Mouse (Mus musculus) heart, adult 2 months (tissue): ENCODE results near the gene Crygb.

Experiments
- CTCF ChIP-seq: fragments of 200-600 bp; IDR thresholded peaks from 2 replicates; pipeline ENCODE4 v1.8.1; 2022; ENCODE audit warnings: antibody characterized with exemption, mild to moderate bottlenecking, moderate library complexity
- EP300 ChIP-seq: fragments of 200-500 bp; IDR thresholded peaks from 2 replicates; pipeline ENCODE4 v1.6.1; 2011; ENCODE audit warnings: low read depth, low read length, control low read depth; ENCODE audit not compliant: insufficient read depth
- POLR2A ChIP-seq: fragments of 200-500 bp; IDR thresholded peaks from 2 replicates; pipeline ENCODE4 v1.6.1; 2011; ENCODE audit warnings: mild to moderate bottlenecking, low read depth, low read length, control low read depth; ENCODE audit not compliant: insufficient read depth

DNA sequence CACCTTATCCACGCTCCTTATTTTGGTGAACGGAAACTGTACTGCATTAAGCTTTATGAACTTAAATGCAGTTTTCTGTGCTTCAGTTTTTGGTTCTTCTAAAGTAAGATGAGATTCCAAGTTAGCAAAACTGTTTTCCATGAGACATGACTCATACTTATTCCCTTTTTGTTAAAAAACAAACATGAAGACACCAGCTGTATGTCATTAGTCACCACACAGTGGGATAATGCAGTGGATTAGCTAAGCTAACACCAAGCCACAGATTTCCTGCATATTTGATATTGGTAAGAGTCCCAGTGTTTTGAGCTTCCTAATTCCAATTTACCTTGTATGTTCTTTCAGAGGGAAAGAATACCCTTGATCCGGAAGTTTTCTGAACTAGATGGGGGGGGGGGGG is 9.5 kb upstream of the Crygb start:
- TF ChIP-seq POLR2A, result no peak
- no peak for TF ChIP-seq EP300
- TF ChIP-seq CTCF, result no peak
